Mouse (Mus musculus) kidney, adult 10 weeks (tissue): ENCODE results near the gene Clec4e. TPM values are rescaled to one million over a fixed set of nuclear protein-coding genes. Genes with fewer than 3 reads are reported as not detected.

Experiments
- polyA plus RNA-seq: library from polyadenylated mRNA; stranded (reverse); fragments of 350-450 nt; fragmentation: Illumina TruSeq; extraction: RNeasy Lipid Tissue Mini Kit (QIAGEN cat#74804); gene quantifications from one replicate; pipeline ENCODE4 v1.2.3, GENCODE M21; 2014; ENCODE audit warnings: low read depth, low replicate concordance

Gene Clec4e
- polyA plus RNA-seq: not detected

DNA sequence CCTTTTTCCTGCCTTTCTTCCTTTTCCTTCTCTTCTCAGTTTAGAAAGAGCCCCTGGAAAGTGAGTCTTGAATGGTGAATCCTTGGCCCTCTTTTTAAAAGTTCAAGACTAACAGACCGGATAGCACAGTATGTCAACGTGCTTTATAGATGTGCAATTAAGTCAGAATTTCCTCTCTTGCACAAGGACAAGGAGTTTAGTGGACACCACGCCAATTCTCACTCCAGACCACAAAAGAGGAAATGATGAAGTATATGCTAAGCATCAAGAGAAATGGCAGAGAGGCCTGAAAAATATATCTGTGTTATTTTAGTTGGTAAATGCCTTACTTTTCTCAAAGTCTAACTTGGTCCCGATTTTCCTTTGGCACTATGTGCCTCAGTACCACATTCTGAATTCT is at the start of gene Clec4e:
Gene Clec4e, minus strand, starts transcription at position 118 of the 400 bp plus-strand sequence.

GRCm38 (mm10) chr6:123308033-123308432 is 18.4 kb upstream of the Clec4e start, which contains the start of gene Vmn2r19:
TSS of gene Vmn2r19 (plus strand) at chr6:123308333.

DNA sequence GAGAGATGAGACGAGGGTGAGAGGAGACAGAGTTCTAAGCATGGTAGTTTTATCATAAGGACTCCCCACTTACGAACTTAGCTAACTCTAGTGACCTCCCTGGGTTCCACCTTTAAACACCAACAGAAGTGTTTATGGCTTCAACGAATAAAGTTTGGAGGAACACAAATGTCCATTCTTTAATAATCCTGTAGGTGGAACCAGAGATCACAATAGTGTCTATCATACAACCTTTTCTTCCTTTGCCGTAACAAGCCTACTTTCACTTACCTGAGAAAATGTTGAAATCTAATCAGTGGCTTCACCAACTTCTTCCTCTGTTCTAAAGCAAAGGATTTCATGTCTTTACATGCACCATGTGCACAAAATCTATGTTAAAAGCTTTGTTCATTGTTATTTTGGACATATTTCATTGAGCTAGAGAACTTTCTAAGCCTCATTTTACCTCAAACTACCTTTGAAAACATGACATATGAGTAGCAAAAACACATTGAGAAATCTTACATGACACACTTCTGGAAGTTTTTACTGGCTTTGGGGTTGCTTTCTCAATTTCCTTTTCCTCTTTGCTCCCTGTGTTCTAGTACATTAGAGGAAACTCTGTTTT is 28.0 kb downstream of the Clec4e start, which contains the start of gene Clec4d:
Gene Clec4d, plus strand, starts transcription at position 557 of the 607 bp plus-strand sequence.

Other genes with a start within 250 kb of the Clec4e start
- 1.2 TPM for gene Clec4b1, start 239.9 kb downstream of the Clec4e start, polyA plus RNA-seq
- gene Clec4a2, start 183.4 kb downstream of the Clec4e start, polyA plus RNA-seq: 3.2 TPM
- not detected for gene Clec4b2, start 117.0 kb downstream of the Clec4e start, polyA plus RNA-seq
- gene Clec4n, start 60.0 kb downstream of the Clec4e start, polyA plus RNA-seq: 0.65 TPM
- gene Clec4d, start 27.8 kb downstream of the Clec4e start, polyA plus RNA-seq: not detected
- not detected for gene Vmn2r19, start 18.5 kb upstream of the Clec4e start, polyA plus RNA-seq
- gene Vmn2r20, start 128.2 kb upstream of the Clec4e start, polyA plus RNA-seq: not detected
- not detected for gene Vmn2r21, start 243.5 kb upstream of the Clec4e start, polyA plus RNA-seq